8 mouse cellular contexts compared by ENCODE assay signal in genomic region chr7:143052626-143053007, GRCm38 (mm10). TPM values are rescaled to one million over a fixed set of nuclear protein-coding genes. Genes with fewer than 3 reads are reported as not detected.
DNase-seq lines count a peak whose midpoint lies in the region; ATAC-seq lines count a peak whose summit lies in the region.

Cd81 (plus strand) TSS chr7:143052739.

- peak; percentile 96 for DNase-seq in adrenal gland, adult 18-20 months (ENCODE audit: low spot score in 2 of 2)
- DNase-seq in embryo, embryonic 11 days: peak; percentile 91
- DNase-seq in gastrocnemius, postnatal 25 days: peak; percentile 87
- DNase-seq in left cerebral cortex, adult 8-10 months (ENCODE audit: low spot score in 2 of 2): peak; percentile 76
- peak; percentile 87 to 91 for DNase-seq in right cerebral cortex, postnatal 10 days (ENCODE audit: low spot score in 2 of 2)
- peak; percentile 88 for DNase-seq in urinary bladder, postnatal 14 days (ENCODE audit: low spot score)

- peak; percentile 77 for ATAC-seq in inflammation-experienced regulatory T-cells, adult 6 months
- ATAC-seq in megakaryocyte, adult 5-6 weeks (ENCODE audit: poor library complexity, severe bottlenecking): peak; percentile 66

RNA-seq across cellular contexts. Expression of gene Cd81, which starts in this region (rescaled TPM):
- 100 to 1,000 TPM; 609 to 688 TPM for total RNA-seq in adrenal gland, adult 18-20 months (2021)
- 100 to 1,000 TPM; 118 to 130 TPM for total RNA-seq in gastrocnemius, postnatal 25 days (2021)
- 100 to 1,000 TPM; 237 to 292 (median 262) TPM for polyA plus RNA-seq in inflammation-experienced regulatory T-cells, adult 6 months (2017; shearing (Covaris generic))
- total RNA-seq in left cerebral cortex, adult 8-10 months (2022): 100 to 1,000 TPM; 406 to 526 (median 451) TPM
- total RNA-seq in megakaryocyte, adult 5-6 weeks (2015): 17.2 and 20.3 TPM in 2 replicates
- total RNA-seq in megakaryocyte, adult 5-6 weeks (2017): 22.5 and 25.3 TPM in 2 replicates

Comparison
In these comparisons a context has a peak if more than half of its experiments do, and no peak if none do; other contexts are left out.
1. Peak in every context shown above with its lines: DNase-seq and ATAC-seq.
2. RNA of gene Cd81 (total RNA-seq): 609 to 688 TPM in adrenal gland, adult 18-20 months, 406 to 526 TPM in left cerebral cortex, adult 8-10 months and 118 to 130 TPM in gastrocnemius, postnatal 25 days; 17.2 to 25.3 TPM in megakaryocyte, adult 5-6 weeks; every median in the first group is over 4 times any median in the second.